Mouse (Mus musculus) thymus, adult 2 months (tissue): Measurements from ENCODE around the gene Mrpl21. TPM values are rescaled to one million over a fixed set of nuclear protein-coding genes. Genes with fewer than 3 reads are reported as not detected.

Experiments
- DNase-seq: peaks from one replicate; pipeline ENCODE4 v3.0.0; 2021
- H3K27ac ChIP-seq: fragments of 200-500 bp; 2 replicates; pipeline ENCODE4 v1.5.1; 2012; ENCODE audit warnings: low read length, control low read depth; ENCODE audit not compliant: control insufficient read depth, insufficient read depth
- H3K27me3 ChIP-seq: fragments of 200-500 bp; 2 replicates; pipeline ENCODE4 v1.6.1; 2012; ENCODE audit warnings: mild to moderate bottlenecking, low read length, moderate library complexity, mixed read lengths; ENCODE audit not compliant: control insufficient read depth, insufficient read depth
- H3K36me3 ChIP-seq: fragments of 200-500 bp; 2 replicates; pipeline ENCODE4 v1.6.1; 2012; ENCODE audit warnings: mild to moderate bottlenecking, low read length, moderate library complexity; ENCODE audit not compliant: control insufficient read depth, insufficient read depth
- H3K4me1 ChIP-seq: fragments of 200-500 bp; replicated peaks from 2 replicates; pipeline ENCODE4 v1.6.1; 2012; ENCODE audit warnings: low read length; ENCODE audit not compliant: control insufficient read depth, insufficient read depth
- H3K4me3 ChIP-seq: fragments of 200-500 bp; 2 replicates; pipeline ENCODE4 v1.5.1; 2012; ENCODE audit warnings: mild to moderate bottlenecking, low read length, control low read depth, moderate library complexity; ENCODE audit not compliant: control insufficient read depth, insufficient read depth
- CTCF ChIP-seq: fragments of 200-500 bp; IDR thresholded peaks from 2 replicates; pipeline ENCODE4 v1.5.1; 2012; ENCODE audit warnings: mild to moderate bottlenecking, control low read depth, low read length, moderate library complexity, borderline replicate concordance; ENCODE audit not compliant: control insufficient read depth, poor library complexity, insufficient read depth; ENCODE audit errors: extremely low read depth
- POLR2A ChIP-seq: fragments of 200-500 bp; IDR thresholded peaks from 2 replicates; pipeline ENCODE4 v1.6.1; 2012; ENCODE audit warnings: mild to moderate bottlenecking, low read length, control low read depth, moderate library complexity; ENCODE audit not compliant: control insufficient read depth, poor library complexity, insufficient read depth; ENCODE audit errors: extremely low read depth
- WGBS: fragments of 180-500 bp; shearing (Covaris S2); methylation state at CpG from one replicate; pipeline ENCODE4 v1.1.7; 2018; 5-methylcytosine and 5-hydroxymethylcytosine counted together
- polyA plus RNA-seq: library from polyadenylated mRNA; depleted of rRNA; stranded (reverse); fragments of >200 nt; gene quantifications from 2 replicates; pipeline ENCODE4 v1.2.3, GENCODE M21; 2012

Gene Mrpl21
- polyA plus RNA-seq, 1 experiment = 57.8 TPM

DNA sequence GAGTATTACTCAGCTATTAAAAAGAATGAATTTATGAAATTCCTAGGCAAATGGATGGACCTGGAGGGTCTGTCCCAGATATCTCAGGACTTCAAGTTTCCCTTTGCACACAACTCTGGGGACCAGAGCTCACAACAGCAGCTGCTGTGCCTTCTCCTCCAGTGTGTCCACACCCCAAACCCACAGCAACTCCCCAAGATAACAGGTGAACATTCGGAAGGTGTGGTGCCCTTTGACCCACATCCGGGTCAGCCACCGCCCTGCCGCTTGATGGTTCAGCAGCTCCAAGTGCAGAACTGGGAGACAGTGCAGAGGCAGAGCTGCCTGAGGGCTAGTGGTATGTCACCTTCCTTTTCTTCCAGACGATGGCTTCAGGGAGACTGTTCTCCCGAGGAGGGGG lies 12.5 kb downstream of the Mrpl21 start:
- TF ChIP-seq POLR2A (no peak), CTCF (no peak)
- Histone ChIP-seq H3K27me3 (no peaks in the 10 kb centered on the region), H3K36me3 (peaks cover 2% of the 10 kb centered on the region; the same call in 1 of the 2 replicates), H3K4me1 (no peaks in the 10 kb centered on the region), H3K27ac (no peak overlapping the region), H3K4me3 (no peak overlapping the region)
- DNase-seq = no peak
- 95% methylated on average over 6 of the region's 6 CpGs for WGBS

DNA sequence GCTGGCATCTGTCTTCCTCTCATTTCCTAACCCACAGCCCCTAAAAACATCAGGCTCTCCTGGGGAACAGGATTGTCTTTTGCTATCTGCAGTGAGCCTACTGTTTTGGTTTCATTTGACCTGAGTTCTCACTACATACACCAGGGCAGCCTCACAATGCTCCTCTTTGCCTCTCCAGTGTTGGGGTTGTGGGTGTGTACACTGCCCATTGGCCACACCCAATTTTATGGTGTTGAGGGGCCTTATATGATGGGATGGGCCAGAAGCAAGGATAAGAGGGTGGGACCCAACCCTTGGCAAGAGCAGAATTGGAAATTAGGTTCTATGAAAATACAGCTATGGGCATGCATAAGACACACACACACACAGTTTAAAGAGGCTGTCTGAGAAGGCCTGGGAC lies 14.3 kb downstream of the Mrpl21 start:
- no peak for DNase-seq
- H3K27me3 ChIP-seq = no peaks in the 10 kb centered on the region
- no peak overlapping the region for H3K4me3 ChIP-seq
- TF ChIP-seq POLR2A = no peak
- TF ChIP-seq CTCF = no peak
- H3K4me1 ChIP-seq = no peaks in the 10 kb centered on the region
- H3K36me3 ChIP-seq = no peaks in the 10 kb centered on the region
- no peak overlapping the region for H3K27ac ChIP-seq

GRCm38 (mm10) chr19:3297775-3298174 lies 15.1 kb downstream of the Mrpl21 start:
- WGBS = 93% methylated on average over 7 of the region's 7 CpGs
- Histone ChIP-seq H3K36me3 (no peaks in the 10 kb centered on the region), H3K27ac (no peak overlapping the region)

DNA sequence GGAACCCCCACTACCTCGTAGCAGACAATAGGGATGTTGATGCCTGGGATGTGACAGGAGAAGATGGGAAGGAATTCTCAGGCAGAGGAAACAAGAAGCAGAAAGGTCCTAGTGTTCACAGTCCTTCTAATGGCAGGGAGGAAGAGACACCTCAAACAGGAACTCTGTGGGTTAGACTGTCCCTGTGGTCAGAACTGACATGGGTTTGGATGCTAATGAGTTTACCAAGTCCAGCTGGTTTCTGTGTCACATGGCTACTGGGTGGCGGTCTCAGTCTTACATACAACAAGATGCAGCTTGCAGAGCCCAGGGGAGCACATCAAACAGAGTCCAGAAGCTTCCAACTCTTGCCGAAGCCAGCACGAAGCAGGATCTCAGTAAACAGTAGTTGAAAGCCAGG lies 21.3 kb downstream of the Mrpl21 start:
- no peak for DNase-seq
- Histone ChIP-seq H3K27ac (no peak overlapping the region), H3K36me3 (no peaks in the 10 kb centered on the region), H3K4me3 (no peak overlapping the region), H3K4me1 (no peaks in the 10 kb centered on the region), H3K27me3 (no peaks in the 10 kb centered on the region)
- TF ChIP-seq CTCF (no peak), POLR2A (no peak)
- WGBS = 51% methylated on average over 4 of the region's 4 CpGs

More at GRCm38 (mm10) chr19:3297775-3298174, 15.1 kb downstream of the Mrpl21 start:
- no peaks in the 10 kb centered on the region for H3K4me1 ChIP-seq
- no peaks in the 10 kb centered on the region for H3K27me3 ChIP-seq
- DNase-seq = no peak
- TF ChIP-seq CTCF (no peak), POLR2A (no peak)
- H3K4me3 ChIP-seq = no peak overlapping the region

DNA sequence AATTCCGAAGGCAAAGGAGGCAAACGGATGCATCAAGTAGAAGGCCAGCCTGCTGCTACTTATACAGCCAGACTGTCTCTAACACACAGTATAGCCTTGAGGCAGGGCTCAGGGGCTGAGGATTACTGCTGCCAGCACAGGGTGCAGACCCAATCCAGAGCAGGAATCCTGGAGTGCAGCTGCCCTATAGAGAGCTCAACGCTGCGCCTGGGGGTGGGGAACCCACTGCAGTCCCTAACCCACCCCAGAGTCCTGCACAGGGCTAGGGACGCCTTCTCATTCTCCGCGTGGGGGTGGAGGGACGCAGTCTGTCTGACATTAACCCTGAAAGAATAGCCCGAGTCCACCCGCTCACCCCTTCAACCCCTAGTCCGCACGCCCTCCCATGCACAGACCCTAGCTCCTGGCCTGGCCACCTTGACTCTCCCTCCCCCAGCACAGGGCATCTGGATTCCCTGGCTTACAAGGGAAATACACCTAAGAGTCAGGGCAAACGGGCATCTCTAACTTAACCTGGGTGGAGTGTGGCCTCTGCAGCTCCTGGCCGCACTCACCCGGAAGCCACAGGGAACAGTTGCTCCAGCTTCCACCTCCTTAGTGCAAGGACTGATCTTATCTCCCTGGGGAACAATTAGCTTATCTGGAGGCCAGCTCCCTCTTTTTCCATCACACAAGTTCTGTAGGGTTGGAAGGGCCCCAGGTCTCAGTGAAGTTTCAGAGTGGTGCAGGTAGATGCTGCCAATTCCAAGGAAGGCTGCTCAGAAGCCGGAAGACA lies 24.7 kb downstream of the Mrpl21 start:
- Histone ChIP-seq H3K27ac (no peak overlapping the region), H3K27me3 (no peaks in the 10 kb centered on the region), H3K36me3 (no peaks in the 10 kb centered on the region), H3K4me3 (no peak overlapping the region), H3K4me1 (no peaks in the 10 kb centered on the region)
- no peak for TF ChIP-seq POLR2A
- no peak for TF ChIP-seq CTCF
- 92% methylated on average over 16 of the region's 16 CpGs for WGBS
- no peak for DNase-seq

DNA sequence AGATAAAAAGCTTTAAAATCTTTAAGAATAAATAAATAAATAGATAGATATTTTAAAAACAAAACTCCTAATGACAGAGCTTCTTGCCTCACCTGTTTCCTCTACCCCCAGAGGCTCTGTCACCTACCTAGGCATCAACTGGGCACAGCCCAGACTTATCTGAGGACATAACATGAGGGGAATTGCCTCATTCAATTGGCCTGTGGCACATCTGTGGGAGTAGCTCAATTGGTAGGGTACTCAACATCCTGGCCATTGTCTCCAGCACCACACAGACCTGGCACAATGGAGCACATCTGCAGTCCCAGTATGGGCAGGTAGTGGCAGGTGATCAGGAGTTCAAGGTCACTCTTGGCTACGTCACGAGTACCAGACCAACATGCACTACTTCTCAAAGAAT lies 36.6 kb downstream of the Mrpl21 start:
- WGBS = 100% methylated on average over 2 of the region's 2 CpGs
- H3K36me3 ChIP-seq = no peaks in the 10 kb centered on the region
- peaks cover 20% of the 10 kb centered on the region for H3K4me1 ChIP-seq
- H3K27ac ChIP-seq = no peak overlapping the region
- no peaks in the 10 kb centered on the region for H3K27me3 ChIP-seq
- H3K4me3 ChIP-seq = no peak overlapping the region
- TF ChIP-seq CTCF (no peak), POLR2A (no peak)
- DNase-seq = no peak

DNA sequence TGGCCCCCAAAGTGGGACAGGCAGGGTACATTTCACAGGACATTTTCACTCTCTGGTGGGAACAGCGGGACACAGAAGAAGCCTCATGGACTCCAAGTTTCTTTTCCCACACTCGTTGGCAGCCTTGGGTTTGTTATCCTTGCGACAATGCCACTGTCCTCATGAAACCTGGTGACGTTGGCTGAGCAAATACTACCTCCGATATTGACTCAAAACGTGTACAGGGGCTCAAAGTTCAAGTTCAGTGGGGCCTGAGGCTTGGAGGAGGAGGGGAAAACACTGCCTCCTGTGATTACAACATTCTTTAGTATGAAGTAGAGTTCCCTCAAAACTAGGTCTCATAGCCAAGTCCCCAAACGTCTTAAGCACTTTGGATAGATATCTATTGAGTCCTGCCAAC lies 37.4 kb downstream of the Mrpl21 start:
- no peak overlapping the region for H3K27ac ChIP-seq
- TF ChIP-seq POLR2A (no peak), CTCF (no peak)
- peaks cover 25% of the 10 kb centered on the region for H3K4me1 ChIP-seq
- WGBS = 87% methylated on average over 7 of the region's 7 CpGs
- no peak for DNase-seq
- H3K36me3 ChIP-seq = no peaks in the 10 kb centered on the region
- H3K27me3 ChIP-seq = no peaks in the 10 kb centered on the region
- H3K4me3 ChIP-seq = no peak overlapping the region
